Mouse (Mus musculus) intestine, embryonic 14.5 days (tissue): ENCODE results near the gene Icam5. TPM values are rescaled to one million over a fixed set of nuclear protein-coding genes. Genes with fewer than 3 reads are reported as not detected.
A peak's percentile ranks its signal among the peaks of the same experiment; 100 is the strongest.

Experiments
- ATAC-seq: fragments of 200-750 bp; cut with Nextera tagmentation; replicated peaks from 2 replicates; pipeline ENCODE4 v1.8.0; 2017; ENCODE audit warnings: low read depth, moderate number of reproducible peaks, moderate TSS enrichment, moderate library complexity; ENCODE audit not compliant: low FRiP score, low TSS enrichment
- DNase-seq: peaks from one replicate; pipeline ENCODE4 v3.0.0-alpha.2; 2018; ENCODE audit warnings: low spot score
- H3K27ac ChIP-seq: fragments of 300-500 bp; sonication (generic); 2 replicates; pipeline ENCODE4 v1.5.1; 2014; ENCODE audit warnings: low read depth, mild to moderate bottlenecking, control low read depth
- H3K27me3 ChIP-seq: fragments of 300-500 bp; sonication (generic); replicated peaks from 2 replicates; pipeline ENCODE4 v1.6.1; 2014; ENCODE audit warnings: low read length, control low read depth; ENCODE audit not compliant: control insufficient read depth, insufficient read depth
- H3K36me3 ChIP-seq: fragments of 300-500 bp; sonication (generic); 2 replicates; pipeline ENCODE4 v1.6.1; 2014; ENCODE audit warnings: low read length, control low read depth; ENCODE audit not compliant: control insufficient read depth, insufficient read depth
- H3K4me1 ChIP-seq: fragments of 300-500 bp; sonication (generic); replicated peaks from 2 replicates; pipeline ENCODE4 v1.6.1; 2014; ENCODE audit warnings: low read length, control low read depth, mixed read lengths; ENCODE audit not compliant: control insufficient read depth, insufficient read depth
- H3K4me2 ChIP-seq: fragments of 300-500 bp; sonication (generic); 2 replicates; pipeline ENCODE4 v1.6.1; 2014; ENCODE audit warnings: low read length
- H3K4me3 ChIP-seq: fragments of 300-500 bp; sonication (generic); 2 replicates; pipeline ENCODE4 v1.5.1; 2014; ENCODE audit warnings: low read depth, low read length, control low read depth, mixed read lengths
- H3K9ac ChIP-seq: fragments of 300-500 bp; sonication (generic); 2 replicates; pipeline ENCODE4 v1.6.1; 2014; ENCODE audit warnings: mild to moderate bottlenecking, low read length
- H3K9me3 ChIP-seq: fragments of 300-500 bp; sonication (generic); 2 replicates; pipeline ENCODE4 v1.6.1; 2016; ENCODE audit warnings: low read length, control low read depth; ENCODE audit not compliant: control insufficient read depth
- WGBS: fragments of 180-500 bp; shearing (Covaris S2); extraction: QIAGEN DNeasy Blood & Tissue Kit; methylation state at CpG from one replicate; pipeline ENCODE4 v1.1.7; 2014; 5-methylcytosine and 5-hydroxymethylcytosine counted together
- polyA plus RNA-seq: library from polyadenylated mRNA; unstranded; fragments of >200 nt; fragmentation: Nextera tagmentation; extraction: Ambion mirVana; gene quantifications from 2 replicates; pipeline ENCODE4 v1.2.1, GENCODE M21; 2014

Gene Icam5
- polyA plus RNA-seq, 1 experiment from 2014 or later, result 0.12 TPM

DNA sequence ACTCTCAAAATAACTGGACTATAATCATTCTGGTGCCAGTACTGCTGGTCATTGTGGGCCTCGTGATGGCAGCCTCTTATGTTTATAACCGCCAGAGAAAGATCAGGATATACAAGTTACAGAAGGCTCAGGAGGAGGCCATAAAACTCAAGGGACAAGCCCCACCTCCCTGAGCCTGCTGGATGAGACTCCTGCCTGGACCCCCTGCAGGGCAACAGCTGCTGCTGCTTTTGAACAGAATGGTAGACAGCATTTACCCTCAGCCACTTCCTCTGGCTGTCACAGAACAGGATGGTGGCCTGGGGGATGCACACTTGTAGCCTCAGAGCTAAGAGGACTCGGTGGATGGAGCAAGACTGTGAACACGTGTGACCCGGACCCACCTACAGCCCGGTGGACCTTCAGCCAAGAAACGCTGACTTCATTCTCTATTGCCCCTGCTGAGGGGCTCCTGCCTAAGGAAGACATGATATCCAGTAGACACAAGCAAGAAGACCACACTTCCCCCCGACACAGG, 4.0 kb upstream of the Icam5 start:
- no peak overlapping the region for H3K9ac ChIP-seq
- DNase-seq (no peak), ATAC-seq (no peak)
- no peak overlapping the region for H3K4me3 ChIP-seq
- 48% methylated on average over 8 of the region's 8 CpGs for WGBS
- no peaks in the 10 kb centered on the region for H3K36me3 ChIP-seq
- H3K9me3 ChIP-seq, result no peaks in the 10 kb centered on the region
- peaks cover 29% of the 10 kb centered on the region for H3K27me3 ChIP-seq
- H3K4me1 ChIP-seq, result peaks cover 23% of the 10 kb centered on the region
- H3K27ac ChIP-seq, result no peak overlapping the region
- no peak overlapping the region for H3K4me2 ChIP-seq

GRCm38 (mm10) chr9:21028560-21029110, 3.2 kb upstream of the Icam5 start:
- H3K4me2 ChIP-seq, result no peak overlapping the region
- H3K27me3 ChIP-seq, result peaks cover 37% of the 10 kb centered on the region
- H3K4me3 ChIP-seq, result no peak overlapping the region

GRCm38 (mm10) chr9:21029291-21030054, 2.4 kb upstream of the Icam5 start, which contains the start of gene Icam4:
Icam4 (plus strand) TSS chr9:21029373.
- Histone ChIP-seq H3K4me2 (peak within 1 kb of the TSS; percentile 98), H3K27me3 (peaks cover 45% of the 10 kb centered on the region), H3K36me3 (no peaks in the 10 kb centered on the region), H3K4me3 (peak within 1 kb of the TSS; percentile 27), H3K27ac (no peak within 1 kb of the TSS), H3K4me1 (peaks cover 29% of the 10 kb centered on the region), H3K9ac (peak within 1 kb of the TSS; percentile 27; the same call in 1 of the 2 replicates), H3K9me3 (no peaks in the 10 kb centered on the region)
- WGBS, result 3% methylated on average over 37 of the region's 37 CpGs
- ATAC-seq (peak; percentile 17; the same call in 1 of the 2 replicates), DNase-seq (peak; percentile 89)

More at GRCm38 (mm10) chr9:21028560-21029110, 3.2 kb upstream of the Icam5 start:
- Histone ChIP-seq H3K36me3 (no peaks in the 10 kb centered on the region), H3K9me3 (no peaks in the 10 kb centered on the region), H3K27ac (no peak overlapping the region), H3K9ac (no peak overlapping the region), H3K4me1 (peaks cover 28% of the 10 kb centered on the region)
- ATAC-seq (no peak), DNase-seq (no peak)
- WGBS, result 74% methylated on average over 6 of the region's 6 CpGs

GRCm38 (mm10) chr9:21030055-21030600, 1.7 kb upstream of the Icam5 start:
- H3K4me3 ChIP-seq, result peak overlapping the region; percentile 43; the same call in 1 of the 2 replicates
- H3K36me3 ChIP-seq, result no peaks in the 10 kb centered on the region
- peaks cover 52% of the 10 kb centered on the region for H3K27me3 ChIP-seq
- ATAC-seq, result no peak
- peaks cover 34% of the 10 kb centered on the region for H3K4me1 ChIP-seq
- no peak overlapping the region for H3K9ac ChIP-seq
- 26% methylated on average over 22 of the region's 22 CpGs for WGBS
- H3K27ac ChIP-seq, result no peak overlapping the region
- DNase-seq, result no peak
- no peaks in the 10 kb centered on the region for H3K9me3 ChIP-seq
- peak overlapping the region; percentile 98 for H3K4me2 ChIP-seq

- no peak overlapping the region for H3K27ac ChIP-seq
- peak overlapping the region; percentile 43 for H3K4me3 ChIP-seq
- H3K9me3 ChIP-seq, result no peaks in the 10 kb centered on the region
- WGBS, result 2% methylated on average over 13 of the region's 13 CpGs
- H3K27me3 ChIP-seq, result peaks cover 59% of the 10 kb centered on the region
- ATAC-seq, result peak; percentile 47
- H3K9ac ChIP-seq, result no peak overlapping the region
- peak overlapping the region; percentile 98 for H3K4me2 ChIP-seq
- peaks cover 35% of the 10 kb centered on the region for H3K4me1 ChIP-seq
- no peaks in the 10 kb centered on the region for H3K36me3 ChIP-seq
- peak; percentile 80 for DNase-seq
These were observed 1.1 kb upstream of the Icam5 start for GRCm38 (mm10) chr9:21030781-21031250.

DNA sequence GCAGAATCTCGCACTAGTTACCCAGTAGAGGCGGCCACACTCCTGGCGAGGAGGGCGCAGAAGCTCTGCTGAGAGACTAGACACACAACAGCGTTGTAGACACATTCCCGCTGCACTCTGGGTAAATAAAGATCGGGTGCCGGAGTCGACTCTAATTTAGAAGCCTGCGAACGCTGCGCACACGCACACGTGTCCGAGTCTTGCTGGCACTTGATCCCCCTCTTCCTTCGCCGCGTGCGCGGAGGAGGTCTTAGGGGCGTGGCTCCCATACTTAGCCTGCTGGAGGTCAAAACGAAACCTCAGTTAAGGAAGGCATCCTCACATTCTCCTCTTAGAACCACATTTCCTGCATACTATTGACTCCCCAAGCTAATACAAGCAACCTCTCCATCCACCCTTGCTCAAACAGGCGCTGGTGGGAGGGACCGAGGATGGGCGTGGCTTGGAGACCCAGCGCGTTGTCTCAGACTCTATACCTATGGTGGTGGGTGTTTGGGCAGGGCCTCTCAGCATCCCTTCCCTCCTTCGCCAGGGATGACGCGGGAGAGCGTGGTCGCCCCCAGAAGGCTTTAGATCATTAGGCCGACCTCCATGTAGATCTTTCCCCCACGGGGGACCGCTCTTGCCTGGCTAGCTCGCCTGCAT, 500 bp upstream of the Icam5 start:
- peak; percentile 17 for ATAC-seq
- Histone ChIP-seq H3K4me1 (peaks cover 35% of the 10 kb centered on the region), H3K27ac (no peak overlapping the region), H3K9me3 (no peaks in the 10 kb centered on the region), H3K4me2 (peak overlapping the region; percentile 98), H3K9ac (no peak overlapping the region), H3K4me3 (peak overlapping the region; percentile 43), H3K27me3 (peaks cover 64% of the 10 kb centered on the region), H3K36me3 (no peaks in the 10 kb centered on the region)
- DNase-seq, result peak; percentile 80
- WGBS, result under 1% methylated on average over 35 of the region's 36 CpGs

DNA sequence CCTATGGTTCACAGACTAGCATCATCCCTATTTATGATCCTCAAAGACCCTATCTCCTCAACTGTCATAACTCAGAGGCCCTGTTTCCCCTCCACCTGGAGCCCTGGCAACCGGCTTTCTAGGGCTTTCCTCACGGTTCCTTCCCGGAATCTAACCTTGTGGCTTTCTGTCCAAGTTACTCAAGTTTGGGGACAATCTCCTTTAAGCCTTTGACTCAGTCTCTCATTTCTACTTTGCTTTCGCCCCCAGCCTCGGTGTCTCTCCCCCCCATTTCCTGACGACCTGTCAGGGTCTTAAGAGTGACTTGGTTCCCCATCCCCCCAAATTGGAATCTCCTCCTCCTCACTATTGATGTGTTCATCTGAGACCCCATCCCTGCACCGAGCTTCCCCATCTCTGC, 618 bp downstream of the Icam5 start:
- H3K27me3 ChIP-seq, result peaks cover 75% of the 10 kb centered on the region
- H3K4me1 ChIP-seq, result peaks cover 38% of the 10 kb centered on the region
- H3K9me3 ChIP-seq, result no peaks in the 10 kb centered on the region
- WGBS, result 3% methylated on average over 7 of the region's 7 CpGs
- peak overlapping the region; percentile 98 for H3K4me2 ChIP-seq
- no peak for ATAC-seq
- no peak for DNase-seq
- H3K36me3 ChIP-seq, result no peaks in the 10 kb centered on the region
- peak overlapping the region; percentile 48 for H3K4me3 ChIP-seq
- H3K9ac ChIP-seq, result no peak overlapping the region
- no peak overlapping the region for H3K27ac ChIP-seq

- H3K36me3 ChIP-seq, result no peaks in the 10 kb centered on the region
- no peak overlapping the region for H3K27ac ChIP-seq
- WGBS, result under 1% methylated on average over 34 of the region's 34 CpGs
- H3K27me3 ChIP-seq, result peaks cover 82% of the 10 kb centered on the region
- peak overlapping the region; percentile 48 for H3K4me3 ChIP-seq
- no peaks in the 10 kb centered on the region for H3K9me3 ChIP-seq
- DNase-seq, result peak; percentile 93
- peaks cover 43% of the 10 kb centered on the region for H3K4me1 ChIP-seq
- peak overlapping the region; percentile 91 for H3K4me2 ChIP-seq
- 0 out of 2 replicates have a peak overlapping the region, but pooled peaks have one; percentile 16 for H3K9ac ChIP-seq
- peak; percentile 62 for ATAC-seq
These were observed 1.3 kb downstream of the Icam5 start for GRCm38 (mm10) chr9:21033136-21033535.
